Mouse (Mus musculus) spleen, adult 2 months (tissue): ENCODE data around the gene Pmf1.

Experiments used
- CTCF ChIP-seq: fragments of 200-500 bp; IDR thresholded peaks from 2 replicates; pipeline ENCODE4 v1.5.1; 2011; ENCODE audit warnings: mild to moderate bottlenecking, inconsistent platforms; ENCODE audit not compliant: insufficient read depth, insufficient read length, insufficient replicate concordance; ENCODE audit errors: extremely low read depth
- POLR2A ChIP-seq: fragments of 200-500 bp; IDR thresholded peaks from 2 replicates; pipeline ENCODE4 v1.6.1; 2011; ENCODE audit warnings: low read depth, low read length, inconsistent platforms

- TF ChIP-seq POLR2A = no peak
- no peak for TF ChIP-seq CTCF
Observed at GRCm38 (mm10) chr3:88418016-88418415, 7.9 kb upstream of the Pmf1 start.
